ENCODE assay signal across 9 mouse cellular contexts in genomic region chr4:117267284-117267683, GRCm38 (mm10). TPM values are rescaled to one million over a fixed set of nuclear protein-coding genes. Genes with fewer than 3 reads are reported as not detected.
DNase-seq lines count a peak whose midpoint lies in the region; ATAC-seq lines count a peak whose summit lies in the region.
"Had no signal": no experiment of that assay in that cellular context is flagged by ENCODE, and none has a peak within 500 bp of the region (broad histone marks: within the 10 kb centered on the region; RNA-seq: fewer than 3 reads in every experiment).

No protein-coding gene starts in this region.

- H3K4me1 ChIP-seq in hindbrain, embryonic 10.5 days (replicated peaks): peaks cover 33% of the 10 kb centered on the region
- H3K4me1 ChIP-seq in hindbrain, embryonic 16.5 days (ENCODE audit: control insufficient read depth, insufficient read depth, low read depth, low read length): no peaks in the 10 kb centered on the region
- H3K4me1 ChIP-seq: embryonic facial prominence, embryonic 12.5 days had no signal

- intact Hi-C loops in gastrocnemius, postnatal 36 days (cut with DNase I): no loop called here

- H3K9ac ChIP-seq in hindbrain, embryonic 16.5 days (ENCODE audit: low read depth, low read length): no peak overlapping the region
- H3K9ac ChIP-seq: embryonic facial prominence, embryonic 12.5 days had no signal

- no peak overlapping the region; the same call in 1 of the 2 replicates for H3K27ac ChIP-seq in hindbrain, embryonic 10.5 days
- H3K27ac ChIP-seq in hindbrain, embryonic 16.5 days (ENCODE audit: low read depth, low read length): no peak overlapping the region
- H3K27ac ChIP-seq: embryonic facial prominence, embryonic 12.5 days had no signal

- no peaks in the 10 kb centered on the region for H3K9me3 ChIP-seq in hindbrain, embryonic 10.5 days
- no peaks in the 10 kb centered on the region for H3K9me3 ChIP-seq in hindbrain, embryonic 16.5 days (ENCODE audit: control insufficient read depth, low read length)
- H3K9me3 ChIP-seq: embryonic facial prominence, embryonic 12.5 days had no signal

- DNase-seq in hindbrain, embryonic 10.5 days (ENCODE audit: low spot score): peak; percentile 81
- peak; percentile 88 for DNase-seq in NIH3T3 (ENCODE audit: low read depth)
- DNase-seq in cerebellum, postnatal 4 days (ENCODE audit: low spot score in 2 of 2): peak; percentile 78 to 87
- peak; percentile 64 to 76 for DNase-seq in gastrocnemius, postnatal 36 days
- DNase-seq in layer of hippocampus, postnatal 25 days (ENCODE audit: extremely low spot score in 1 of 2, low spot score in 1 of 2): peak; percentile 64 to 85
- peak; percentile 45 to 66 for DNase-seq in spleen, postnatal 14 days (ENCODE audit: low spot score in 2 of 2)

- peaks cover 14% of the 10 kb centered on the region for H3K36me3 ChIP-seq in hindbrain, embryonic 10.5 days
- no peaks in the 10 kb centered on the region; the same call in 1 of the 2 replicates for H3K36me3 ChIP-seq in hindbrain, embryonic 16.5 days (ENCODE audit: control insufficient read depth, insufficient read depth, low read length)

- ATAC-seq in hindbrain, embryonic 16.5 days: no peak
- peak; percentile 82 for ATAC-seq in megakaryocyte, adult 5-6 weeks (ENCODE audit: poor library complexity, severe bottlenecking)

- no peak overlapping the region for H3K4me2 ChIP-seq in hindbrain, embryonic 16.5 days (ENCODE audit: low read length)
- H3K4me2 ChIP-seq: embryonic facial prominence, embryonic 12.5 days had no signal

- WGBS in hindbrain, embryonic 10.5 days: 6% methylated on average over 2 of the region's 2 CpGs
- 9% methylated on average over 2 of the region's 2 CpGs for WGBS in hindbrain, embryonic 16.5 days

- peaks cover 30% of the 10 kb centered on the region for H3K27me3 ChIP-seq in hindbrain, embryonic 10.5 days (ENCODE audit: insufficient read depth, poor library complexity, severe bottlenecking)
- no peaks in the 10 kb centered on the region; the same call in 1 of the 2 replicates for H3K27me3 ChIP-seq in hindbrain, embryonic 16.5 days (replicated peaks; ENCODE audit: control insufficient read depth, insufficient read depth, low read length)
- H3K27me3 ChIP-seq: embryonic facial prominence, embryonic 12.5 days had no signal

- no peak overlapping the region for H3K4me3 ChIP-seq in hindbrain, embryonic 10.5 days
- no peak overlapping the region for H3K4me3 ChIP-seq in hindbrain, embryonic 16.5 days (ENCODE audit: low read length)
- H3K4me3 ChIP-seq: embryonic facial prominence, embryonic 12.5 days had no signal

RNA-seq across cellular contexts. Expression of gene Armh1, which starts 15.4 kb away (rescaled TPM):
- 0.39 and 0.62 TPM in 2 replicates for polyA plus RNA-seq in hindbrain, embryonic 10.5 days (2016; fragmentation: Nextera tagmentation; extraction: Ambion mirVana)
- polyA plus RNA-seq in hindbrain, embryonic 16.5 days (2015; fragmentation: Nextera tagmentation; extraction: Ambion mirVana): 2.3 and 2.9 TPM in 2 replicates
- total RNA-seq in gastrocnemius, postnatal 36 days (2021): not detected
- total RNA-seq in layer of hippocampus, postnatal 25 days (2021): under 1 TPM; 0.52 to 0.79 TPM
- 0.36 TPM in 1 of 2 replicates, not detected in the other for total RNA-seq in megakaryocyte, adult 5-6 weeks (2015)
- not detected in 2 replicates for total RNA-seq in megakaryocyte, adult 5-6 weeks (2017)

RNA-seq across cellular contexts. Expression of gene Tmem53, which starts 15.5 kb away (rescaled TPM):
- 10.7 and 13.1 TPM in 2 replicates for polyA plus RNA-seq in hindbrain, embryonic 10.5 days (2016; fragmentation: Nextera tagmentation; extraction: Ambion mirVana)
- 10.3 and 11.4 TPM in 2 replicates for polyA plus RNA-seq in hindbrain, embryonic 16.5 days (2015; fragmentation: Nextera tagmentation; extraction: Ambion mirVana)
- 1 to 10 TPM; 4.0 to 4.2 TPM for total RNA-seq in gastrocnemius, postnatal 36 days (2021)
- 1 to 10 TPM; 4.6 to 6.0 TPM for total RNA-seq in layer of hippocampus, postnatal 25 days (2021)
- total RNA-seq in megakaryocyte, adult 5-6 weeks (2015): 0.36 and 1.5 TPM in 2 replicates
- 0.33 and 1.1 TPM in 2 replicates for total RNA-seq in megakaryocyte, adult 5-6 weeks (2017)
